Mouse (Mus musculus) kidney, adult 2 months (tissue): Measurements from ENCODE around the gene Slc38a4.

ENCODE experiments used
- CTCF ChIP-seq: fragments of 200-500 bp; conservative IDR thresholded peaks from 2 replicates; pipeline ENCODE4 v1.5.1; 2011; ENCODE audit warnings: low read depth, mild to moderate bottlenecking, control low read depth, low read length, moderate library complexity, mixed read lengths; ENCODE audit not compliant: insufficient read depth, insufficient read length
- POLR2A ChIP-seq: fragments of 200-500 bp; IDR thresholded peaks from one replicate; pipeline ENCODE4 v1.6.1; 2011; ENCODE audit warnings: low read depth, low read length, control low read depth

GRCm38 (mm10) chr15:97063211-97063610 is 7.5 kb upstream of the Slc38a4 start:
- TF ChIP-seq POLR2A (no peak), CTCF (no peak)
